Mouse (Mus musculus) embryonic fibroblast, embryonic 13.5 days (primary cell): Measurements from ENCODE around the gene Tmem33.

ENCODE experiments used
- CTCF ChIP-seq: IDR thresholded peaks from 2 replicates; pipeline ENCODE4 v1.5.1; 2011; ENCODE audit warnings: mild to moderate bottlenecking, control low read depth, low read length, moderate library complexity, borderline replicate concordance; ENCODE audit not compliant: insufficient read depth
- POLR2A ChIP-seq: IDR thresholded peaks from 2 replicates; pipeline ENCODE4 v1.6.1; 2011; ENCODE audit warnings: low read depth, mild to moderate bottlenecking, control low read depth, low read length, moderate library complexity

DNA sequence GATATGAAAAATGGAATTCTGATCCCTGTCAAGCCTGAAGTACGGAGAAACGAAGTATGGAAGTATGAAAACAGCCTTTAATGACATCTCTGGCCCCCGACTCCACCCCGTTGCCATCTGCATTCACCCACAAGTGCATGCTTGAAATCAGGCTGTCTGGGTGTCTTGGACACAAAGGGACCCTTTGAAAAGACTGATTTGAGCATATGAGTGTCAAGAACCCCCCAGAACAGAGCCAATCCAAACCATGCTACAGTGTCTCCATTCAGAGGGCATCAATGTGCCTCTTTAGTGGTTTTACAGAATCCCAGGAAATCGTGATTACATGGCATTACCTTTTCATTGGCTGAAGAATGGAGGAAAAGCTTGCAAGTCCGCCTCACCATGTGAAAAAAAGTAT lies 18.7 kb upstream of the Tmem33 start:
- TF ChIP-seq POLR2A: no peak
- TF ChIP-seq CTCF: no peak
